Comparison of ENCODE assay signal across 18 mouse cellular contexts in genomic region chr12:91910529-91910928, GRCm38 (mm10).
DNase-seq lines count a peak whose midpoint lies in the region; ATAC-seq lines count a peak whose summit lies in the region.
"Had no signal": no experiment of that assay in that cellular context is flagged by ENCODE, and none has a peak within 500 bp of the region (broad histone marks: within the 10 kb centered on the region; RNA-seq: fewer than 3 reads in every experiment).

No protein-coding gene starts in this region.

- no peak overlapping the region for H3K4me2 ChIP-seq in lung, embryonic 16.5 days (ENCODE audit: low read depth, low read length)
- no peak overlapping the region for H3K4me2 ChIP-seq in midbrain, embryonic 11.5 days
- H3K4me2 ChIP-seq: embryonic facial prominence, embryonic 12.5 days; hindbrain, embryonic 14.5 days had no signal

- no peak overlapping the region for H3K9ac ChIP-seq in lung, embryonic 16.5 days (ENCODE audit: low read length)
- no peak overlapping the region for H3K9ac ChIP-seq in midbrain, embryonic 11.5 days (ENCODE audit: low read length)
- H3K9ac ChIP-seq: embryonic facial prominence, embryonic 12.5 days; hindbrain, embryonic 14.5 days had no signal

- peak overlapping the region; percentile 55 for H3K27ac ChIP-seq in lung, embryonic 16.5 days (ENCODE audit: low read length)
- no peak overlapping the region for H3K27ac ChIP-seq in midbrain, embryonic 11.5 days (ENCODE audit: low read depth, low read length)
- H3K27ac ChIP-seq: embryonic facial prominence, embryonic 12.5 days; heart, embryonic 10.5 days; hindbrain, embryonic 14.5 days had no signal

- no peaks in the 10 kb centered on the region for H3K27me3 ChIP-seq in lung, embryonic 16.5 days (ENCODE audit: control insufficient read depth, insufficient read depth, low read depth, low read length)
- no peaks in the 10 kb centered on the region for H3K27me3 ChIP-seq in midbrain, embryonic 11.5 days (ENCODE audit: control insufficient read depth, insufficient read depth, low read length)
- H3K27me3 ChIP-seq: embryonic facial prominence, embryonic 12.5 days had no signal

- peaks cover 3% of the 10 kb centered on the region; the same call in 1 of the 2 replicates for H3K9me3 ChIP-seq in lung, embryonic 16.5 days (ENCODE audit: control insufficient read depth, low read length)
- H3K9me3 ChIP-seq in midbrain, embryonic 11.5 days (ENCODE audit: control insufficient read depth, low read length): no peaks in the 10 kb centered on the region
- H3K9me3 ChIP-seq: G1E; heart, embryonic 10.5 days had no signal

- H3K4me1 ChIP-seq in lung, embryonic 16.5 days (replicated peaks; ENCODE audit: control insufficient read depth, insufficient read depth, low read length): no peaks in the 10 kb centered on the region
- H3K4me1 ChIP-seq in midbrain, embryonic 11.5 days (ENCODE audit: control insufficient read depth, insufficient read depth, low read length): no peaks in the 10 kb centered on the region
- H3K4me1 ChIP-seq: embryonic facial prominence, embryonic 12.5 days; heart, embryonic 10.5 days had no signal

- ATAC-seq in lung, embryonic 16.5 days (ENCODE audit: low read depth): peak; percentile 88
- ATAC-seq in midbrain, embryonic 11.5 days (ENCODE audit: low FRiP score): no peak
- ATAC-seq: forebrain, embryonic 16.5 days had no signal

- H3K36me3 ChIP-seq in lung, embryonic 16.5 days (ENCODE audit: control insufficient read depth, insufficient read depth, low read length): no peaks in the 10 kb centered on the region
- H3K36me3 ChIP-seq in midbrain, embryonic 11.5 days (ENCODE audit: control insufficient read depth, insufficient read depth, low read length): no peaks in the 10 kb centered on the region
- H3K36me3 ChIP-seq: embryonic facial prominence, embryonic 12.5 days; G1E; heart, embryonic 10.5 days had no signal

- no peak overlapping the region for H3K4me3 ChIP-seq in lung, embryonic 16.5 days (ENCODE audit: low read length)
- H3K4me3 ChIP-seq in midbrain, embryonic 11.5 days (ENCODE audit: low read depth, low read length): no peak overlapping the region
- H3K4me3 ChIP-seq: embryonic facial prominence, embryonic 12.5 days; heart, embryonic 10.5 days had no signal

- WGBS in lung, embryonic 16.5 days: 32% methylated on average over 8 of the region's 8 CpGs
- WGBS in midbrain, embryonic 11.5 days: 85% methylated on average over 8 of the region's 8 CpGs

- DNase-seq in lung, adult 18-20 months: peak; percentile 47 to 65
- peak; percentile 61 for DNase-seq in lung, postnatal 25 days (ENCODE audit: low spot score)
- no peak for DNase-seq in right cerebral cortex, postnatal 14 days
- DNase-seq in midbrain, embryonic 11.5 days (ENCODE audit: low spot score, missing footprints): no peak
- no peak for DNase-seq in kidney, postnatal 36 days
- DNase-seq: adrenal gland, adult 8-10 months; cerebellum, adult 11-12 months; cerebellum, adult 9-10 months; cerebellum, postnatal 25 days; gastrocnemius, postnatal 10 days; heart, adult 18-20 months; heart, postnatal 10 days had no signal

Comparison
In these comparisons a context has a peak if more than half of its experiments do, and no peak if none do; other contexts are left out.
1. DNase-seq: peak in lung, adult 18-20 months (2 of 2) and lung, postnatal 25 days (single experiment); none in right cerebral cortex, postnatal 14 days (single experiment), midbrain, embryonic 11.5 days (single experiment) and kidney, postnatal 36 days (0 of 2).